Mouse (Mus musculus) megakaryocyte, adult 5-6 weeks (primary cell): ENCODE data around the gene Ebf1. TPM values are rescaled to one million over a fixed set of nuclear protein-coding genes. Genes with fewer than 3 reads are reported as not detected.

Experiments
- ATAC-seq: 2 replicates; pipeline ENCODE4 v1.8.0; 2016; ENCODE audit warnings: mild to moderate bottlenecking, inconsistent platforms; ENCODE audit not compliant: poor library complexity, severe bottlenecking
- total RNA-seq, 2 experiments: library from RNA; stranded (forward) in 1 of 2; stranded (reverse) in 1 of 2; fragments of 153-499, 151-499 nt in 1 of 2; fragments of 221-1000, 200-1000 nt in 1 of 2; gene quantifications; 2 replicates each; pipeline versions ENCODE4 v1.2.3 to v1.2.4; 2015 to 2017

Gene Ebf1
- total RNA-seq, 2 experiments from 2014 or later, result 0.09 TPM; not detected in 1

- ATAC-seq, result no peak
Measured at GRCm38 (mm10) chr11:44617734-44618586, 843 bp downstream of the Ebf1 start.

DNA sequence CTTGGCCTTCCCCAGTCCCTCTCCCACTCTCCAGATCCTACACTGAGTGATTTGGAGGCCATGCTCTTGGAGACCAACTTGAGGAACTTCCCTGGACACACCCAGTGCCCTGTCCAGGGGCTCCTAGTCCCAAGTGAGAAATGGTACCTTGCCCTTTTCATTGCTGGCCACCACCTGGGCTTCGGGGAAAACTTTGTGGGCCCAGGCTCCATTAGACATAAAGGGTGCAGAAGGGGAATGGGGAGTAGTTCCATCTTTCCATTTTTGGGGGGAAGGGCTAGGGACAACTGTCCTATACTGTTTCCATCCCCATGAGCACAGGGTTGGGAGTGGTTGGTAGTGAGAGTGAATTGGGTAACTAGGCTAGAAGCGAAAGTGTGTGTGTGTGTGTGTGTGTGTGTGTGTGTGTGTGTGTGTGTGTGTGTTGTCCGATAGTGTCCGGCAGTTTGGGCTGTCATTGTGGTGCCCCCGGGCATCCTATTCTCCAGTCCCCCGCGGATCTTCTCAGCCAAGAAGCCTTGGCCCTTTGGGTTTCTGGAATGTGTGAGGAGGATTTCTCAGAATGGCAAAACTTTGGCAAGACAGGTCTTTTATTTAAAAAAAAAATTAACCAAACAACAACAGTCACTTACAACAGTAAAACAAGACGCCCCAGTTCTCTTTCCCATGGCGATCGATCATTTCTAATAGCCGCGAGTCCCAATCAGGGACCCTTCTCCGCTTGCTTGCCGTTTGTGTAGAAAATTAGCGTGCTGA lies 2.2 kb downstream of the Ebf1 start:
- ATAC-seq, result no peak

- no peak for ATAC-seq
Measured at GRCm38 (mm10) chr11:44619887-44620693, 3.0 kb downstream of the Ebf1 start.

- no peak for ATAC-seq
Measured at GRCm38 (mm10) chr11:44620694-44621446, 3.8 kb downstream of the Ebf1 start.

GRCm38 (mm10) chr11:44621615-44622014 lies 4.5 kb downstream of the Ebf1 start:
- no peak for ATAC-seq

DNA sequence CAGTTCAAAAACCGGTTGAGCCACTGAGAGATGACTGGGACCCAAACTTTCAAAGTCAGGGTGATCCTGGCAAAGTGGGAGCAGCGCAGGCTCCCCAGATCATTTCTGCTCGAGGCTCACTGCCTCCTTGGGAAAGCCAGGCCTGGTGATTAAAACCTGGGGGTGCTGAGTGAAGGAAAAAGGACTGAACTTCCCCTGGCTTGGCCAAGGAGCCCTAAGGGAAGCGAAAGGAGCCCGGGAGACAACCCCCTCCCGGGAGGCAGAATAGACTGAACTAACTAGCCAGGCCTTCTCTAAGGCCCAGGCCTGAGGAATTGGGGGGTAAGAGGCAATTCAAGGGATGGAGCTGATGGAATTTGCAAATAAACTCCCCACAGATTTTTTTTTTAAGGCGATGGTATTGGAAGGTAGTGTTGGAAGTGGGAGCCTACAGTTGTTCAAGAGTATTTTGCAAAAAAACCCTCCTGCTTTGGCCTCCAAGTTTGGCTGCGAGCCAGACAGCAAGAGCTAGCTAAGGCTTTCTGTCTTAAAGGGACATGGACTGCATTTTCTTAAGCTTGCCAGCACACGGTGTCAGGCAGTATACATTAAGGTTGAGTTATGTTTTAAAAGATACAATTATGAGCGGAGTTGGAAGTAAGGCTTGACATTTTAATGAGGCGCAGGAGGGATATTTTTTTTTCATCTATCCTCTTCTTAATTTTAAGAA lies 5.1 kb downstream of the Ebf1 start:
- ATAC-seq, result no peak

- ATAC-seq, result no peak
Measured at GRCm38 (mm10) chr11:44624564-44624963, 7.4 kb downstream of the Ebf1 start.

- no peak for ATAC-seq
Measured at GRCm38 (mm10) chr11:44626065-44626464, 8.9 kb downstream of the Ebf1 start.

DNA sequence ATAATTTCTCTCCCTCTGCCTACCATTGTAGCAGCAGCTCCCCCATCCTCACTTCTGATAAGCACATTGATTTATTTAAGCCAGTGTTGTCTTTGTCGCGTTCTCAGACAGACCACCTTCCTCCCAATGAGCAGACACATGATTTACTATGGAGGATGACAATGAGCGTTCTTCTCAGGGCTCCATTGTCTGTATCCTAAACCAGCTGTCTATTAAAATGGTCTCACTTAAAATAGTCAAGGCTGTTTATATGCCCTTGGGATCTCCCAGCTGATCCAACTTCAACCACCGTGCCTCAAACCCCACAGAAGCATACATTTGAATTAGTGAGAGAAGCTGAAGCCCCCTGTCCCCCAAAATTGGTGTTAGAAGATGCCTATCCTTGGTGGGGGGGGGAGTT lies 11.3 kb downstream of the Ebf1 start:
- ATAC-seq, result no peak

DNA sequence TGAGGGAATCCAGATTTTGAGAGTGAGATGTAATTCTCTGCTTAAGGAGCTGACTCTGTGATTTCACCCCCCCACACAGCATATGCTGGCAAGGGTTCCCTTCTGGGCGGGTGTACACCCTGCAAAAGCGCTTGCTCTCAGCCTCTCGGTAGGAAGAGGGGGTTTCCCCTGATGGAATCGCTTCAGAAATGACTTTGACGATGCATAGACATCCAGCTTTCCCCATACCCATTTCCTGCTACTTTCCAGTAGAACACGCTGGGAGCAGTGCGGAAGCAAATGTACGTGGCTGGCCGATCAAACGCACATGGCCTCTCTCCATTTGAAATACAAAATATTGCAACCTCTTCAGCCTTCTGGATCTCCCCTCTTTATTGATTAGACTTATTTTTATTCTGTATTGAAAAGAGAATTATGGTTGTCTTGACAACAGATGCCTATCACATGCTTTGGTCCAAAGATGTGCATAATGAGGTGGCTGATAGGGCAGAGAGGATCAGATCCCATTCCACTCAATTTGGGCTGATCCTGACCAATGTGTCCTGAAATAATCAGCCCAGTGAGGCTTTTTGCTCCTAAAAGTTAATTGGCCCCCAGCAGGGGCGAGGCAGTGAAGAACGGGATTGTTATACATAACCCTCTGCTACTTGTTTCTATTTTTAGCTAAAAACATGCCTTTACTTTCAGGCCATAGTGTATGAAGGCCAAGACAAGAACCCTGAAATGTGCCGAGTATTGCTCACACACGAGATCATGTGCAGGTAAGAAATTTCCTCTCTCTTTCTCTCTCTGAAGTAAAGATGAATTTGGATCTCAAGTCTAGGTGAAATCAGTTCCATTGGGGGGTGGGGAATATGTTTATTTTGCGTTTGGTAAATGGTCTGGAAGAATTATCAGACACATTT lies 15.2 kb downstream of the Ebf1 start:
- ATAC-seq, result no peak

GRCm38 (mm10) chr11:44633001-44633693 lies 16.0 kb downstream of the Ebf1 start:
- no peak for ATAC-seq

GRCm38 (mm10) chr11:44634552-44635193 lies 17.6 kb downstream of the Ebf1 start:
- ATAC-seq, result no peak

GRCm38 (mm10) chr11:44636241-44636640 lies 19.1 kb downstream of the Ebf1 start:
- no peak for ATAC-seq

- ATAC-seq, result no peak
Measured at GRCm38 (mm10) chr11:44638193-44638754, 21.2 kb downstream of the Ebf1 start.

DNA sequence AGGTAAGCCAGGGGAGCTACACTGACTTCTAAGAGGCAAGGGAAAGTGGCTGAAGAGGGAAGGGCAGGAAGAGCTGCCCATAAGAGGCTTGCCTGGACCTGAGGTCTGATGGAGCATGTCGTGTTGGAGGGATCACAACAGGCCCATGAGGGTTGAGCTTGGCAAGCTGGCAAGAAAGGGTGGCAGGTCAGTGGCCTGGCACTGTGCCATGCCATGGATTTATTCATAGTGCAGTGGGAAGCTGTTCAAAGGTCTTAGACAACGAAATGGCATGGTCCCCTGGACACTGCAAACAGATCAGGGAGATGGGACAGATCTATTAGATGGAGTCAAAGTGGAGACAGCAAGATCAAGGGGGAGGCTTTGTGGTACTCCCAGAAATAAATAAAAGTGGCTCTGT lies 24.4 kb downstream of the Ebf1 start:
- no peak for ATAC-seq

DNA sequence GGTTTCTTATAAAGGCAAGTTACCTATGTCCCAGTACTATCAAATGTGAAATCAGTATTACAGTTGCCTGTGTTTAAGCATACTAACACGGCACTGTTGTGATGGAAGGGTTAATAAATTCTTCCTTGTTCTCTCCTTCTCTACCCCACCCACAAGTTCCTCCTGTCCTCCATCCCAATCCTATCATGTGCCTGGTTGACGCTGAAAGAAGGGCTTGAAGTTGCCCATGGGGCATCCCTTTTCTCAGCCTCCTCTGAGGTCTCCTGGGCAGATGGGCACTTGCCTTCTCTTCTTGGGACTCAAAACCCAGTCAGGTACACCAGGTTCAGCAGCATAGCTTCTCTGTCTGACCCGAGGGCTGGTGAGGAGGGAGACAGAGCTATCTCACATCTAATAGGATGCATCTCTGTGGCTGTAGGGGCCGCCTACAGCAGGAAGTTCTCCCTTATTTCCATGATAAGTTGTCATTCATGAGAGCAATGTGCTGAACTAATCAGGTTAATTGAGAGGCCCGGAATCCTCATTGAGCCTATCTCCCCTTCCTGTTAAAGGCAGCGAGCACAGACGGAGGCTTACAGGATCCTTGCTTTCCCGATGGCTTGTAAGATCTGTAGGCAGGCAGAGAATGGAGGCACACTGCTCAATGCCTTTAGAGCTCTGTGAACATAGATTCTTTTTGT lies 37.4 kb downstream of the Ebf1 start:
- no peak for ATAC-seq

DNA sequence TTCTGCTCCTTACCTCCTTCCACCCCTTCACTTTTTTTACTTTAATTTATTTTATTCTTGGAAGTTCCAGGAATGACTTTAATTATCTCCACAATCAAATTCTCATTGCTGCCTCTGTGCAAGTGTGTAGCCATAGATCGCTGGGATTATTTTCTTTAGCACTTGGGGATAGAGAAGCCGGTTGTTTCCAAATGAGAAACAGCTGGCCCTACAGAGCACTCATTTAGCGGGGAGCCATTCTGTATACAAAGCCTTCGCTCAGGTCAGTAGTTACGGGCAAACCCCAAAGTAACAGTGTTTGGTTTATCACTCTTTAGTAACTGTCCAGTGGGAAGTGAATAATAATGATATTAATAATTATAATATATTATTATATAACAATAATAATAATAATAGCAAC lies 38.4 kb downstream of the Ebf1 start:
- no peak for ATAC-seq
